Mouse (Mus musculus): Measurements from ENCODE around the gene Mitf. TPM values are rescaled to one million over a fixed set of nuclear protein-coding genes. Genes with fewer than 3 reads are reported as not detected.

Mitf gene
- polyA plus RNA-seq, 1 experiment: 6.0 TPM

GRCm38 (mm10) chr6:97916386-97916903 is 109.6 kb downstream of the Mitf start:
- Histone ChIP-seq H3K4me1 (ENCODE audit: control insufficient read depth, insufficient read depth, low read length) (no peaks in the 10 kb centered on the region), H3K4me3 (ENCODE audit: insufficient read depth, low read length) (no peak overlapping the region), H3K27ac (ENCODE audit: insufficient read depth, low read length) (no peak overlapping the region)
- no peak for TF ChIP-seq CTCF (IDR thresholded peaks at IDR 0.05; ENCODE audit: extremely low read depth, insufficient read depth, low read length)

GRCm38 (mm10) chr6:97918051-97918450 is 111.2 kb downstream of the Mitf start:
- Histone ChIP-seq H3K4me1 (ENCODE audit: control insufficient read depth, insufficient read depth, low read length) (no peaks in the 10 kb centered on the region), H3K27ac (ENCODE audit: insufficient read depth, low read length) (no peak overlapping the region), H3K4me3 (ENCODE audit: insufficient read depth, low read length) (no peak overlapping the region)
- TF ChIP-seq POLR2A (IDR thresholded peaks at IDR 0.05; ENCODE audit: extremely low read depth, insufficient read depth, low read length): no peak
- no peak for TF ChIP-seq CTCF (IDR thresholded peaks at IDR 0.05; ENCODE audit: extremely low read depth, insufficient read depth, low read length)

GRCm38 (mm10) chr6:97918481-97918880 is 111.6 kb downstream of the Mitf start:
- no peak overlapping the region for H3K4me3 ChIP-seq (ENCODE audit: insufficient read depth, low read length)
- no peak overlapping the region for H3K27ac ChIP-seq (ENCODE audit: insufficient read depth, low read length)
- TF ChIP-seq POLR2A (IDR thresholded peaks at IDR 0.05; ENCODE audit: extremely low read depth, insufficient read depth, low read length) (no peak), CTCF (IDR thresholded peaks at IDR 0.05; ENCODE audit: extremely low read depth, insufficient read depth, low read length) (no peak)
- no peaks in the 10 kb centered on the region for H3K4me1 ChIP-seq (ENCODE audit: control insufficient read depth, insufficient read depth, low read length)

GRCm38 (mm10) chr6:97919287-97919686 is 112.4 kb downstream of the Mitf start:
- no peaks in the 10 kb centered on the region for H3K4me1 ChIP-seq (ENCODE audit: control insufficient read depth, insufficient read depth, low read length)
- no peak overlapping the region for H3K27ac ChIP-seq (ENCODE audit: insufficient read depth, low read length)
- TF ChIP-seq CTCF (IDR thresholded peaks at IDR 0.05; ENCODE audit: extremely low read depth, insufficient read depth, low read length) (no peak), POLR2A (IDR thresholded peaks at IDR 0.05; ENCODE audit: extremely low read depth, insufficient read depth, low read length) (no peak)
- no peak overlapping the region for H3K4me3 ChIP-seq (ENCODE audit: insufficient read depth, low read length)

GRCm38 (mm10) chr6:97921591-97921990 is 114.7 kb downstream of the Mitf start:
- Histone ChIP-seq H3K4me3 (ENCODE audit: insufficient read depth, low read length) (no peak overlapping the region), H3K27ac (ENCODE audit: insufficient read depth, low read length) (no peak overlapping the region), H3K4me1 (ENCODE audit: control insufficient read depth, insufficient read depth, low read length) (no peaks in the 10 kb centered on the region)
- TF ChIP-seq CTCF (IDR thresholded peaks at IDR 0.05; ENCODE audit: extremely low read depth, insufficient read depth, low read length): no peak
- TF ChIP-seq POLR2A (IDR thresholded peaks at IDR 0.05; ENCODE audit: extremely low read depth, insufficient read depth, low read length): no peak

- Histone ChIP-seq H3K4me3 (ENCODE audit: insufficient read depth, low read length) (no peak overlapping the region), H3K4me1 (ENCODE audit: control insufficient read depth, insufficient read depth, low read length) (no peaks in the 10 kb centered on the region), H3K27ac (ENCODE audit: insufficient read depth, low read length) (no peak overlapping the region)
- TF ChIP-seq POLR2A (IDR thresholded peaks at IDR 0.05; ENCODE audit: extremely low read depth, insufficient read depth, low read length): no peak
- TF ChIP-seq CTCF (IDR thresholded peaks at IDR 0.05; ENCODE audit: extremely low read depth, insufficient read depth, low read length): no peak
These were observed 117.4 kb downstream of the Mitf start for GRCm38 (mm10) chr6:97924221-97924620.

- H3K4me1 ChIP-seq (ENCODE audit: control insufficient read depth, insufficient read depth, low read length): no peaks in the 10 kb centered on the region
- TF ChIP-seq CTCF (IDR thresholded peaks at IDR 0.05; ENCODE audit: extremely low read depth, insufficient read depth, low read length): no peak
- H3K4me3 ChIP-seq (ENCODE audit: insufficient read depth, low read length): no peak overlapping the region
- H3K27ac ChIP-seq (ENCODE audit: insufficient read depth, low read length): no peak overlapping the region
These were observed 122.2 kb downstream of the Mitf start for GRCm38 (mm10) chr6:97929051-97929450.

GRCm38 (mm10) chr6:97929466-97929865 is 122.6 kb downstream of the Mitf start:
- H3K4me3 ChIP-seq (ENCODE audit: insufficient read depth, low read length): no peak overlapping the region
- no peak overlapping the region for H3K27ac ChIP-seq (ENCODE audit: insufficient read depth, low read length)
- TF ChIP-seq CTCF (IDR thresholded peaks at IDR 0.05; ENCODE audit: extremely low read depth, insufficient read depth, low read length) (no peak), POLR2A (IDR thresholded peaks at IDR 0.05; ENCODE audit: extremely low read depth, insufficient read depth, low read length) (no peak)
- no peaks in the 10 kb centered on the region for H3K4me1 ChIP-seq (ENCODE audit: control insufficient read depth, insufficient read depth, low read length)

- H3K4me3 ChIP-seq (ENCODE audit: insufficient read depth, low read length): no peak overlapping the region
- TF ChIP-seq CTCF (IDR thresholded peaks at IDR 0.05; ENCODE audit: extremely low read depth, insufficient read depth, low read length): no peak
- TF ChIP-seq POLR2A (IDR thresholded peaks at IDR 0.05; ENCODE audit: extremely low read depth, insufficient read depth, low read length): no peak
- no peak overlapping the region for H3K27ac ChIP-seq (ENCODE audit: insufficient read depth, low read length)
- H3K4me1 ChIP-seq (ENCODE audit: control insufficient read depth, insufficient read depth, low read length): peaks cover 1% of the 10 kb centered on the region; the same call in 1 of the 2 replicates
These were observed 130.3 kb downstream of the Mitf start for GRCm38 (mm10) chr6:97937139-97937538.

GRCm38 (mm10) chr6:97937897-97938614 is 131.2 kb downstream of the Mitf start:
- H3K27ac ChIP-seq (ENCODE audit: insufficient read depth, low read length): no peak overlapping the region
- peaks cover 1% of the 10 kb centered on the region; the same call in 1 of the 2 replicates for H3K4me1 ChIP-seq (ENCODE audit: control insufficient read depth, insufficient read depth, low read length)
- no peak overlapping the region for H3K4me3 ChIP-seq (ENCODE audit: insufficient read depth, low read length)
- TF ChIP-seq CTCF (IDR thresholded peaks at IDR 0.05; ENCODE audit: extremely low read depth, insufficient read depth, low read length) (no peak), POLR2A (IDR thresholded peaks at IDR 0.05; ENCODE audit: extremely low read depth, insufficient read depth, low read length) (no peak)

Data from cortical plate, adult 2 months (tissue).